Mouse (Mus musculus) midbrain, embryonic 16.5 days (tissue): ENCODE measurements at regions not wholly inside any gene's neighbourhood (a gene's known extent, or its start where the extent isn't known, plus 50 kb on each side); places are given as distances from the start of the nearest gene placed in this dataset.

ENCODE experiments used
- ATAC-seq: fragments of 200-750 bp; cut with Nextera tagmentation; 2 replicates; pipeline ENCODE4 v1.8.0; 2017; ENCODE audit warnings: moderate TSS enrichment
- H3K27ac ChIP-seq: fragments of 300-500 bp; sonication (generic); 2 replicates; pipeline ENCODE4 v1.5.1; 2014; ENCODE audit warnings: mild to moderate bottlenecking, low read length, mixed read lengths
- H3K27me3 ChIP-seq: fragments of 300-500 bp; sonication (generic); 2 replicates; pipeline ENCODE4 v1.6.1; 2014; ENCODE audit warnings: low read depth, low read length, mixed read lengths; ENCODE audit not compliant: control insufficient read depth, insufficient read depth
- H3K36me3 ChIP-seq: fragments of 300-500 bp; sonication (generic); 2 replicates; pipeline ENCODE4 v1.6.1; 2014; ENCODE audit warnings: mild to moderate bottlenecking, low read length, moderate library complexity, mixed read lengths; ENCODE audit not compliant: control insufficient read depth, insufficient read depth
- H3K4me1 ChIP-seq: fragments of 300-500 bp; sonication (generic); 2 replicates; pipeline ENCODE4 v1.6.1; 2014; ENCODE audit warnings: mild to moderate bottlenecking, low read length, mixed read lengths; ENCODE audit not compliant: control insufficient read depth, insufficient read depth
- H3K4me2 ChIP-seq: fragments of 300-500 bp; sonication (generic); 2 replicates; pipeline ENCODE4 v1.6.1; 2014; ENCODE audit warnings: mild to moderate bottlenecking, low read length, mixed read lengths
- H3K4me3 ChIP-seq: fragments of 300-500 bp; sonication (generic); 2 replicates; pipeline ENCODE4 v1.5.1; 2014; ENCODE audit warnings: low read depth, mild to moderate bottlenecking, low read length, moderate library complexity, mixed read lengths
- H3K9ac ChIP-seq: fragments of 300-500 bp; sonication (generic); 2 replicates; pipeline ENCODE4 v1.6.1; 2014; ENCODE audit warnings: low read depth, low read length, mixed read lengths
- H3K9me3 ChIP-seq: fragments of 300-500 bp; sonication (generic); replicated peaks from 2 replicates; pipeline ENCODE4 v1.6.1; 2014; ENCODE audit warnings: mild to moderate bottlenecking, low read length, mixed read lengths; ENCODE audit not compliant: control insufficient read depth, poor library complexity, severe bottlenecking
- WGBS: fragments of 180-500 bp; shearing (Covaris S2); extraction: QIAGEN DNeasy Blood & Tissue Kit; methylation state at CpG from one replicate; pipeline ENCODE4 v1.1.7; 2014; 5-methylcytosine and 5-hydroxymethylcytosine counted together

- H3K9me3 ChIP-seq, result no peaks in the 10 kb centered on the region
- H3K4me3 ChIP-seq, result no peak overlapping the region
- H3K9ac ChIP-seq, result no peak overlapping the region
- no peaks in the 10 kb centered on the region for H3K27me3 ChIP-seq
- ATAC-seq, result peak; percentile 30; the same call in 1 of the 2 replicates
- WGBS, result 85% methylated on average over 3 of the region's 3 CpGs
- no peaks in the 10 kb centered on the region for H3K36me3 ChIP-seq
- H3K4me1 ChIP-seq, result peaks cover 3% of the 10 kb centered on the region; the same call in 1 of the 2 replicates
- H3K27ac ChIP-seq, result no peak overlapping the region
- no peak overlapping the region for H3K4me2 ChIP-seq
Measured at GRCm38 (mm10) chr6:35381536-35381935, 55.6 kb upstream of the Fam180a start.

GRCm38 (mm10) chr6:35380721-35381466 lies 55.0 kb upstream of the Fam180a start:
- Histone ChIP-seq H3K4me3 (no peak overlapping the region), H3K36me3 (no peaks in the 10 kb centered on the region), H3K27me3 (no peaks in the 10 kb centered on the region), H3K4me1 (peaks cover 3% of the 10 kb centered on the region; the same call in 1 of the 2 replicates), H3K4me2 (peak overlapping the region; percentile 45), H3K9ac (0 out of 2 replicates have a peak overlapping the region, but pooled peaks have one; percentile 12), H3K27ac (no peak overlapping the region), H3K9me3 (no peaks in the 10 kb centered on the region)
- 21% methylated on average over 11 of the region's 11 CpGs for WGBS
- peak; percentile 81 for ATAC-seq

GRCm38 (mm10) chr6:35379890-35380289 lies 53.9 kb upstream of the Fam180a start:
- WGBS, result 12% methylated on average over 8 of the region's 8 CpGs
- Histone ChIP-seq H3K4me1 (peaks cover 3% of the 10 kb centered on the region; the same call in 1 of the 2 replicates), H3K36me3 (no peaks in the 10 kb centered on the region), H3K9ac (no peak overlapping the region), H3K27me3 (no peaks in the 10 kb centered on the region), H3K27ac (no peak overlapping the region), H3K9me3 (no peaks in the 10 kb centered on the region), H3K4me2 (no peak overlapping the region; the same call in 1 of the 2 replicates), H3K4me3 (no peak overlapping the region)
- no peak; the same call in 1 of the 2 replicates for ATAC-seq

- Histone ChIP-seq H3K4me2 (no peak overlapping the region), H3K4me1 (peaks cover 3% of the 10 kb centered on the region; the same call in 1 of the 2 replicates), H3K27ac (no peak overlapping the region), H3K36me3 (no peaks in the 10 kb centered on the region), H3K9ac (no peak overlapping the region), H3K4me3 (no peak overlapping the region), H3K9me3 (no peaks in the 10 kb centered on the region), H3K27me3 (no peaks in the 10 kb centered on the region)
- WGBS, result 88% methylated on average over 6 of the region's 6 CpGs
- ATAC-seq, result no peak
Measured at GRCm38 (mm10) chr6:35378851-35379250, 52.9 kb upstream of the Fam180a start.

GRCm38 (mm10) chr6:35377535-35377934 lies 51.6 kb upstream of the Fam180a start:
- Histone ChIP-seq H3K27me3 (no peaks in the 10 kb centered on the region), H3K4me1 (peaks cover 3% of the 10 kb centered on the region; the same call in 1 of the 2 replicates), H3K9me3 (no peaks in the 10 kb centered on the region), H3K4me2 (no peak overlapping the region), H3K4me3 (no peak overlapping the region), H3K27ac (no peak overlapping the region), H3K9ac (no peak overlapping the region), H3K36me3 (no peaks in the 10 kb centered on the region)
- WGBS, result 90% methylated on average over 3 of the region's 3 CpGs
- ATAC-seq, result no peak

GRCm38 (mm10) chr6:35376526-35376925 lies 50.6 kb upstream of the Fam180a start:
- WGBS, result 85% methylated on average over 9 of the region's 9 CpGs
- no peak overlapping the region for H3K27ac ChIP-seq

More at GRCm38 (mm10) chr6:35376526-35376925, 50.6 kb upstream of the Fam180a start:
- H3K4me2 ChIP-seq, result no peak overlapping the region
- H3K4me3 ChIP-seq, result no peak overlapping the region
- no peak overlapping the region for H3K9ac ChIP-seq
- H3K27me3 ChIP-seq, result no peaks in the 10 kb centered on the region
- no peaks in the 10 kb centered on the region for H3K36me3 ChIP-seq
- no peak for ATAC-seq
- H3K9me3 ChIP-seq, result no peaks in the 10 kb centered on the region
- peaks cover 3% of the 10 kb centered on the region; the same call in 1 of the 2 replicates for H3K4me1 ChIP-seq
